Mouse (Mus musculus) retina, postnatal 1 day (tissue): ENCODE data around the gene Aco1.
A peak's percentile ranks its signal among the peaks of the same experiment; 100 is the strongest.

Experiments used
- DNase-seq: peaks from one replicate; pipeline ENCODE4 v3.0.0-alpha.2; 2012

The Aco1 gene

DNA sequence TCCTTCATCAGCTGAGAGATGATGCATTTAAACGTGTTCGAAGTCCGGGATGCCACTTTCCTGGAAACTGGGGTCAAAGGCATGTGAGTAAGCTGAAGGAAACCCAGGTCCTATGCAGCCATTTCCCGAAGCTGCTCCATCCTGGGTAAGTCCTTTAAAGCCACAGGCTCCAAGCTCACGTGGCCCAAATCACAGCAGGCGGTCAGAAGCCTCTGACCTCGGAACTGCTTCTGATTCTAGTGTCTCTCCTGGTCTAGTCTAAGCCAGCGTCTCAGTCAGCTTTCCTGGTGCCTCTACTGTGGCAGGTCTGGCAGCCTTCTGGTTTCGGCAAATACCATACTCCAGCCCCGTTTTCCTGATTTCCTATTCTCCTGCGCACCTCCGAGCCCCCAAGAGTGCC is 77.6 kb downstream of the Aco1 start:
- peak; percentile 21 for DNase-seq

DNA sequence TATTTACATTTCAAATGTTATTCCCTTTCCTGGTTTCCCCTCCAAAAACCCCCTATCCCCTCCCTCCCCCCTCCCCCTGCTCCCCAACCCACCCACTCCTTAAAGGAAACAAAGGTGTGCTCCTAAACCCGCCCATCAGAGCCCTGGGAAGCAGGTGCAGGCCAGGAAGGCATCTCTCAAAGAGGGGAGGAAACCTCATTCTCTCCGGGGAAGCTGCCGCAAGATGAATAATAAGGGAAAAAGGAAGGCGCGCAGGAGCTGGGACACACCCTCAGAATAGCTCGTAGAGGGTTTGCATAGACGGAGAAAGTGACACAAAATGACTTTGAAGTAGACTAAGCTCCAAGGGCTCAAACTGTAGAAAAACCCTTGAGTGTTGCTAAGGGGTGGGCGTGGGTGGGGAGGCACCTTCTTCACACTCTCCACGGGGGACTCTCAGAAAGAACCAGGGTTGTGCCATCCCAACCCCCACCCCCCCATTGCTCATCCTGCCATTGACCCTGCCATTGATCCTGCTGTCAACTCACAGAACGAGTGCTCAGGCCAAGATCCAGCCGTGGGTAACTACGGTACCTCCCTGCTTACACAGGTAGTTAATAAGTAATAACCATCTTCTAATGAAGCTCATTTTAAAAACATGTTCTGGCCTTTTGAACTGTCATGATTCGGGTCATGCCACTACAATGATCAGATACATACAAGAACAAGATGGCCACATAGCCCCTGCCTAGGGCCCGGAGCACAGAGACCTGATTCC is 78.3 kb downstream of the Aco1 start:
- DNase-seq: no peak

DNA sequence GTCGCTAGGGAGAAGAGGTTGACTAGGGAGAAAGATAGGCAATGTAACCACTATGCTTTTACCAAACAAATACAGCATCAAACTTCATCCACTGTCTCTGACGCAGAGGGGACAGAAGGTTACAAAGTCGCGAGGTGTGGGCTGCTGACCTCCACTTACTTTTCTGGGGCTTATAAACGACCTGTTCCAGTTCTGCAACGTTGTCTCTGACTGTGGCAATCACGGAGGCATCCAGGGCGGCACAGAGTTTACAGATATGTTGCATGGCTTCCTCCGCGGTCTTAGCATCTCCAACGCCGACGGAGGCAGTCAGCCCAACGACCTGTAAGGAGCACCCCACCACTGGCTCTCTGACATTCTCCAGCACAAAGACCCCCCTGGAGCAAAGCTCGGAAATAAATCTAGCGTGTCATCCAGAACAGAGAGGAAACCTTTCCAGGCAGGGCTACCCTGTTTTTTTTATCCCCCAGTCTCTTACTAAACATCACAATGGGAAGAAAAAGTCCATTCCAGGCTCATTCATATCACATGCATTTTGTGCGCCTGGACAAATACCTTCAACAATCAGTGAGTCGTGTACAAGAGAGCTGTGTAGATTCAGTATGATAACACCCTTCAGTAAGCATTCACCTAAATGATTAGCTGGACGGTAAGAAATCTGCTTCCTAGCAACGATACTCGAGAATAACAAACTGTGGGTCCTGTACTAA is 79.2 kb downstream of the Aco1 start:
- peak; percentile 8 for DNase-seq

DNA sequence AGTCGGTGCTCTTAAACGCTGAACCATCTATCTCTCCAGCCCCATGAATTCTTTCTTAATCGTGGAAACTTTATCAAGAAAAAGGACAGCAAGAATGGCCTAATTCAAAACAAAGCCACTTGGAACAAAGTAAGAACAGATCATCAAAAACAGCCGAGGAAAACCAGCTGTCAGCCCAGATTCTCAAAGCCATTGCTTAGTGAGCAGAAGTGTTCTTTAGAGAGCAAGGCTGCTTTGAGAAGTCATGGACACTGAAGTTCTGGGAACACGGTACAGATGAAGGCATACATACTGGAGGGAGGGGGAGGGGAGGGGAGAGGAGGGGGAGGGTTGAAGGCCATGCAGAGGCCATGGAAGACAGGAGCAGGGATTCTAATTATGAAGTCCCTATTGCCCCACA is 83.2 kb downstream of the Aco1 start:
- no peak for DNase-seq

DNA sequence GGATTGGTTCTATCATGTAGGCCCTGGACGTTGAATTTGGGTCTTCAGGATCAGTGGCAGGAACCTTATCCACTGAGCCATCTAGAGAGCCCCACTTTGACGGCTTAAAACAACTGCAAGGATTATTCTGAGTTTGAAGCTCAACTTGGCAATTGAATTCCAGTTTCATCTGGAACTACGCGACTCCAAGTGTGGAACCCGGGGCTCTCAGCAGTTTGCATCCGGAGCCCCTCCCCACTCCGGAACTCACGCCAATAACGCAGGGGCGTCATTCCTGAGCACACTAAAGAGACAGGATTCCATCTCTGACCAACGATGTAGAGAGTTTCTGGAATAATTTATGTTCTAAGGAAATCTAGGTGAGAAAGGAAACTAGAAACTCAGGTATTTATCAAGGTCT is 84.2 kb downstream of the Aco1 start:
- no peak for DNase-seq

DNA sequence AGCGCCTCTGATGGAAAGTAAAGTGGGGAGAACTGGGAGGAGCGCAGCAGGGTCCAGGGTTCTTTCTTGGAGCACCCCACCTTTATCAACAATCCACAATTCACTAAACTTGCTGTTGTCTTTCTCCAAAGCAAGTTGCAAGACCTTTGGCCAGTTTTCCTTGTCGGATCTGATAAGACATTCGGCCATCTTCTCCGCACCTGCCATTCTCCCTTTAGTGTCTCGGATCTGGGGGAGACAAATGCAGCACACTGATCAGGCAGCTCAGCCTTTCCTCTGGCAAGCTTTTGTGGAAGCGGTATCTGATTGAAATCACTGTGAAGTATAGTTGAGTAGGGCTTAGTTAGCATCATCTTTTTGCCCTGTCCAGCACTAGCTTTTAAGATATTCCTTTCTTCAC is 85.0 kb downstream of the Aco1 start:
- no peak for DNase-seq

DNA sequence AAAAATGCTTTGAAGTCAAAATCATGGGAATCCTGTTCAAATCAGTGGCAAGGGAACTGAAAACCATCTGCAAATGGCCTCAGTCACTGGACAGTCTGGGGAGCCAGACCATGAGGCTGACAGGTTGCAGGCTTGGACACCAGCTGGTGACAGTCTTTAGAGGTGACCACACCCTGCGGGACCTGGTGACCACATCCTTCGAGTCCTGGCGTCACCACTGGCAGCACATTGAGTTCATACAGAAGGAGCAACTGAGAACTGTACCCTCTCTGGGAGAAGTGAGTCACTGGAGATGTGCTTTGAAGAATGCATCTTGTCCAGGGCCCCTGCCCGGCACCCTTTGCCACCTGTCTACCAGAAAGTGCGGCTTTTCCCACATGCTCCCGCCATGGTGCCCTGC is 86.8 kb downstream of the Aco1 start:
- no peak for DNase-seq

DNA sequence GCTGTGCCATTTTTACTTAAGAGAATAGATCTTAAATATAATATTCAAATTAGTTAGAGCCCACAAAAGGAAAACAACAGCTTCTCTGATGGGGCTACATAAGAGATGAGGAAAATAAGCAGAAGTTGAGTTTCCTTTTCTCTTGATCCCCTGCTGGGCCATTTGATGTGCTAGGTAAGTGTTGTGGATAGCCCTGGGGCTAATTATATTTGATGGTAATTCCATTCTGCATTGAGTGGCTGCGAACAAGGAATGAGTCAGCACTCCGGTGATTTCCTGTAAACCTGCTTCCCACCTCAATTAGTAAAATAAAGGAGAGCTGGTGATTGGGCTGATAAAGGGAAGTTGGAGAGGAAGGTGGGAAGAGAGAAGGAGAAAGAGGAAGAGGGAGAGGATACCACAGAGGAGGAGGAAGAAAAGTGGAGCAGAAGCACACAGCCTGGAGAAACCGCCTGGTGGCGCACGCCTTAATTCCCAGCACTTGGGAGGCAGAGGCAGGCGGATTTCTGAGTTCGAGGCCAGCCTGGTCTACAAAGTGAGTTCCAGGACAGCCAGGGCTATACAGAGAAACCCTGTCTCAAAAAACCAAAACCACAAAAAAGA is 90.3 kb downstream of the Aco1 start:
- DNase-seq: no peak

DNA sequence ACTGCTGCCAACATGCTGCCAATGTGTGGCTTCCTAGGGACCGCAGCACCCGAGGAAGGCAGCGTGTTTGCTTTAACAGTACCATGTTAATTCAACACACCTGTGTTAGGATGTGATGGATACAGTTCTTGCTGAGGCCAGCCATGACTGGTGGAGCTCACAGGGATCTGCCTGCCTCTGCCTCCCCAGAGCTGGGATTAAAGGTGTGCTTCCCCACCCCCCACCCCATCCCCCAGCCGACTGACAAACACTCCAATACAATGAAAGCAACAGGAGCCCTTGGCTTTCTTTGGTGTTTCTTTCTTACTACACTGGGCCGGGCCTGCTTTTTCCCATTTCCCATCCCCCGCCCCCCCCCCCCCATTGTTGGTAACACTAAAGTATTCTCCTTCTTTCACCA is 91.4 kb downstream of the Aco1 start:
- no peak for DNase-seq

DNA sequence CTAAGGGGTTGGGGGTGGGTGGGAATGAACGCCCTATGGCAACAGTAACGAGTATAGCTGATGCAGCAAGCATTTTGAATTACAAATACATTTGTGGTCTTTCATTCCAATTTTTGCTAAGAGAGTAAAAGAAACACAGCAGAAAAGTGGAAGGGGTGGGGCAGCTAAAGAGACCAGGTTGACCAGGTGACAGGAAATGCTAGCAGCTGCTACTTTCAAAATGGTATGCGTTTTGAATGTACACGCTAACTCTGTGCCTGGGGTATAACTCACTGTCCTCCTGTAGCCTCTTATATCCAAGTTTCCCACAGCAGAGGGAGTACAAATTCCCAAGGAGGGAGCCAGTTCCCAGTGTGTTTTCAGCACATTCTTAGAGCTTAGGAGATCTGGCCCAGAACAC is 93.9 kb downstream of the Aco1 start:
- DNase-seq: no peak

DNA sequence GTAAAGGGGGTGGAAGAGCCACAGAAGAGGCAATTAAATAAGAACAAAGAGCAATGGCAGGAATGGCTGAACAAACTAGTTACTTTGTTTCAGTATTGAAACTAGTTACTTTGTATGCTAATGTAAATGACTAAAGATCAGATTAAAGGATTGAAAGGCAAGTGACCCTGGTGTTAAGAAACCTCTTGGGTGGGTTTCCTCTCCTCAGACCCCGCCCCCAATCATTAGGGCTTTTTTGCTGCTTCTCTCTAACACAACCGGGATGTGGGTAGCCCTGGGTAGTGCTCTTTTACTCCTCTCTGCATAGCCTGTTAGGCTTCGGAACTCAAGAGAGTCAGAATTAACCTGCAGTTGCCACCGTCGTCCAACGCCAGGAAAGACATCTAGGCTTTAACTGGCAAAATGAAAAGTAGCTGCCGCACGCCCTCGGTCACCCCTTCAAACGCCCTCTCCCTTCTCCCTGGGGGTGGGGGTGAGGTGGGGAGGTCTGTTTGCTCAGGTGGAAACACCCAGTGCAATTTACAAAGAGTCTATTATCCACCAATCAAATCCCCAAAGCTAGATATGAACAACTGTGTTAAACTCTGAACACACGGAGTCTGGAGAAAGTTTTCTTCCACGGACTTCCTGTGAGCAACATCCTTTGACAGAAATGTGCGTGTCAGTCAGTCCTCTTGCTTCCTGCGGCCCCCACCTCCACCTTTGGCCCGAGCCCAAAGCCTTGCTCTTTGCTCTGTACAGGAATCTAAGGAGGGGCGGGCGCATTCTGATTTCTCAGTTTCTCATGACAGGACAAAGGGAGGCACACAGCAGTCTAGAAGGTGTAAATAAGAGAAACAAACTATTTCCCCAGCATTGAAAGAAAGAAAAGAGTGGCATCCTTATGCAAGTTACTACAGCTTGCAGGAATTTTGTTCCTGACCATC is 95.9 kb downstream of the Aco1 start:
- peak; percentile 43 for DNase-seq

DNA sequence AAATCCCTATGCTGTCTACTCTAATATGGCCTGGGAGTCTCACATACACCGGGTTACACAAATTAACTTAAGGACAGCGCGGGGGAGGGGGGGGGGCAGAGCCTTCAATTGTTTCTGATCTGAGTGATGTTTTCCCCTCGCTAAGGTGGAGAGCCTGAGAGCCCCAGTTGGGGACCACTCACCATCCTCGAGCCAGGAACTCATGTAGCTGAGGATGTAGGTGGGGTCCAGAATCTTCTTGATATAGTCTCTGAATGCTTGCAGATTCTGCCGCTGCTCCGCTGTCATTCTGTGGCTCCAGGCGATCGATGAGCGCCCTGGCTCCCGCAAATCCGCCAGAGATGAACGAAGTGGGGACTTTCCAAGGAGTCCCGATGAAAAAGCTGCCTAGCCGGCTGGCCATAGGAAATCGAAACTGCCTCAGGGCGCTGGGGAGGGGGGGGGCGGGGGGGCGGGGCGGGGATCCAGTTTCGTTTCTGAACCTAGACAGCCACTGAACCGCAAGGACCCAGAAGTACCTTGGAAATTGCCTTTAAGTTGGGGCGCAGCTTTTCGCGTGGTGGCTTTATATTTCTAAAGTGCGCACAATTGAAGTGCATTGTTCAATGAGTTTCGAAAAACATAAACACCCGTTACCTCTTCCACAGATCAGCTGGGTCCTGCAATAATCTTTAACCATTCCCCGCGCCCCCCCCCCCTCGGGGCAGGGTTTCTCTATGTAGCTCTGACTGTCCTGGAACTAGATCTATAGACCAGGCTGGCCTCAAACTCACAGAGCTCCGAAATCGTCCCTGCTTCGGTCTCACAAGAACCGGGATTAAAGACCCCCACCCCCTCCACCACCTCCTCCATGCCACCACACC is 96.8 kb downstream of the Aco1 start, which contains the start of gene Ddx58:
Gene Ddx58 (minus strand): TSS at position 420 of the 863 bp plus-strand sequence.
- peak; percentile 54 for DNase-seq

DNA sequence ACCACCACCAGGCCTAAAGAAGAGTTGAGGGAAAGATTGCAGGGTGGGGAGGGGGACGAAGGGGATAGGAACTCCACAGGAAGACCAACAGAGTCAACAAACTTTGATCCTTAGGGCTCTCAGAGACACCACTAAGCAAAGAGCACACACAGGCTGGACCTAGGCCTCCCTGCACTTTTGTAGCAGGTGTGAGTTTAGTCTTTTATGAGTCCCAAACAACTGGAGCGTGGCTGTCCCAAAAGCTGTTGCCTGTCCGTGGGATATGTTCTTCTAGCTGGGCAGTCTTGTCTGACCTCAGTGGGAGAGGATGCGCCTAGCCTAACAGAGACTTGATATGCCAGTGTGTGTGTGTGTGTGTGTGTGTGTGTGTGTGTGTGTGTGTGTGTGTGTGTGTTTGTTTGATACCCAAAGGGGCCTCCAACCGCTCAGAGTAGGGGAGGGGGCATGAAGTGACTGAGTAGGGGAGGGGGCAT is 97.4 kb downstream of the Aco1 start:
- no peak for DNase-seq

DNA sequence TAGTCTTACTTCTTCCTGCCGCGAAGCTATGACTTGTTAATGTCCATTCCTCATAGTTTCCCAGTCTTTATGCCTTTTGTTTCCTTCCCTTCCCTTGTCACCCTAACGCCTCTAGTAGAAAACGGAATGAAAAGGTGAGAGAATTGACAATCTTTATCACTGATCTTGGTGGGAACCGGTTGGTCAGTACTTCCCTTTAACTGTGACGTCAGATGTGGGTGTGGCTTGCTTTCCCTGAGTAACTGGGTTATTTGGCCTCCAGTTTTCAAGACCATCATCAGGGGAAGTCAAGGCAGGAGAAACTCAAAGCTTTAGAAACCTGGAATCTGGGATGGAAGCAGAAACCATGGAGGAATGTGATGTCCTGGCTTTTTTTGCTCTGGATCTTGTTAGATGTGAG is 99.0 kb downstream of the Aco1 start:
- peak; percentile 31 for DNase-seq

DNA sequence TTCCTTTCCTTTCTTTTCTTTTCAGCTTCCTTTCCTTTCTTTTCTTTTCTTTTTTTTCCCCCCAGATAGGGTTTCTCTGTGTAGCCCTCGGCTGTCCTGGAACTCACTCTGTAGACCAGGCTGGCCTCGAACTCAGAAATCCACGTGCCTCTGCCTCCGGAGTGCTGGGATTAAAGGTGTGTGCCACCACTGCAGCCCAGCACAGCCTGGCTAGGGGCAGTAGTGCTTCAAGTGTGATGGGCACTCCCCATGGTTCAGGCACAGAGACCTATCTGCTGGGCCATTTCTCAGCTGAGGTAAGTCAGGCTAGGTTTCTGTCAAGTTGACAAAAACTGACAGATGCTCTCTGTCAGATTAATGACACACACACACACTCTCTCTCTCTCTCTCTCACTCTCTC is 100.1 kb downstream of the Aco1 start:
- no peak for DNase-seq

DNA sequence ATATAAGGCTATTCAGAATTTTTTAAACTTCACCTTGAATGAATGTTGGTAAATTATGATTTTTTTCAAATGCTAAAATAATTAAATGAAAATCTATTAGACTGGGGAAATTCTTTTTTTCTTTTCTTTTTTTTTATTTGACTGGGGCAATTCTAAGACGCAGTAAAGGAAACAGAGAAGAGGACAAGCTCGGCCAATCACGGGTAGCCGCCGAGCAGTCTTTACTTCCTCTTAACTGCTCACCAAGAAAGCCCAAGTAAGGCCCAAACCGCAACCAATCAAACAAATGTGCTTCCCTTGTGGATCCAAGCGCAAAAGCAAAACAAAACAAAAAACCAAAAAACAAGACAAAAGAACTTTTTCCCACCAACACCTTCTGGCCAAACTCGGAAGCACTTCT is 101.2 kb downstream of the Aco1 start:
- no peak for DNase-seq
